8 mouse cellular contexts compared by ENCODE assay signal in genomic region chr1:171280916-171281527, GRCm38 (mm10). TPM values are rescaled to one million over a fixed set of nuclear protein-coding genes. Genes with fewer than 3 reads are reported as not detected.
DNase-seq lines count a peak whose midpoint lies in the region; ATAC-seq and TF ChIP-seq lines count a peak whose summit lies in the region.

Gene Ppox (minus strand): TSS chr1:171281186.

- DNase-seq in A20 (ENCODE audit: low read depth, low spot score) (peak; percentile 95), liver (peak; percentile 95)
- DNase-seq in heart, embryonic 10.5 days (ENCODE audit: low spot score) = peak; percentile 99
- peak; percentile 92 for DNase-seq in spleen, postnatal 4 days (ENCODE audit: low spot score in 2 of 2)

- peaks cover 30% of the 10 kb centered on the region for H3K4me1 ChIP-seq in bone marrow macrophage, adult 2 months (ENCODE audit: control insufficient read depth, insufficient read depth, low read length)
- no peaks in the 10 kb centered on the region for H3K4me1 ChIP-seq in embryonic fibroblast, embryonic 13.5 days (ENCODE audit: control insufficient read depth, insufficient read depth, low read length)
- H3K4me1 ChIP-seq in heart, embryonic 10.5 days = peaks cover 30% of the 10 kb centered on the region
- H3K4me1 ChIP-seq in kidney, embryonic 15.5 days = peaks cover 33% of the 10 kb centered on the region

- no peak for TF ChIP-seq CTCF in bone marrow macrophage, adult 2 months (IDR thresholded peaks at IDR 0.05; ENCODE audit: low read depth, low read length)
- no peak for TF ChIP-seq CTCF in embryonic fibroblast, embryonic 13.5 days (IDR thresholded peaks at IDR 0.05; ENCODE audit: borderline replicate concordance, insufficient read depth, low read length)

- TF ChIP-seq POLR2A in bone marrow macrophage, adult 2 months (IDR thresholded peaks at IDR 0.05; ENCODE audit: borderline replicate concordance, low read depth, low read length) = no peak
- TF ChIP-seq POLR2A in embryonic fibroblast, embryonic 13.5 days (IDR thresholded peaks at IDR 0.05; ENCODE audit: low read depth, low read length) = peak; percentile 32

- H3K36me3 ChIP-seq in heart, embryonic 10.5 days = peaks cover 68% of the 10 kb centered on the region
- H3K36me3 ChIP-seq in kidney, embryonic 15.5 days = peaks cover 74% of the 10 kb centered on the region

- no peaks in the 10 kb centered on the region for H3K9me3 ChIP-seq in heart, embryonic 10.5 days
- H3K9me3 ChIP-seq in kidney, embryonic 15.5 days (replicated peaks) = no peaks in the 10 kb centered on the region

- under 1% methylated on average over 26 of the region's 26 CpGs for WGBS in heart, embryonic 10.5 days
- WGBS in kidney, embryonic 15.5 days = under 1% methylated on average over 26 of the region's 26 CpGs

- ATAC-seq in kidney, embryonic 15.5 days (replicated peaks; ENCODE audit: low FRiP score) = peak; percentile 97
- peak; percentile 94 for ATAC-seq in monocyte, adult 5-6 weeks (replicated peaks; ENCODE audit: insufficient number of reproducible peaks, low FRiP score, low TSS enrichment, poor library complexity, severe bottlenecking)

- H3K9ac ChIP-seq in kidney, embryonic 15.5 days = peak within 1 kb of the TSS; percentile 77

- H3K4me2 ChIP-seq in kidney, embryonic 15.5 days = peak within 1 kb of the TSS; percentile 80

- no peaks in the 10 kb centered on the region for H3K27me3 ChIP-seq in heart, embryonic 10.5 days (ENCODE audit: insufficient read depth, poor library complexity, severe bottlenecking)
- H3K27me3 ChIP-seq in kidney, embryonic 15.5 days = no peaks in the 10 kb centered on the region

- peak within 1 kb of the TSS; percentile 82 for H3K4me3 ChIP-seq in bone marrow macrophage, adult 2 months (ENCODE audit: insufficient read depth, low read length)
- H3K4me3 ChIP-seq in embryonic fibroblast, embryonic 13.5 days (ENCODE audit: insufficient read depth, low read length) = peak within 1 kb of the TSS; percentile 68
- peak within 1 kb of the TSS; percentile 77 for H3K4me3 ChIP-seq in heart, embryonic 10.5 days
- peak within 1 kb of the TSS; percentile 63 for H3K4me3 ChIP-seq in kidney, embryonic 15.5 days (replicated peaks)

- H3K27ac ChIP-seq in bone marrow macrophage, adult 2 months (ENCODE audit: insufficient read depth, low read depth, low read length) = peak within 1 kb of the TSS; percentile 82
- peak within 1 kb of the TSS; percentile 48 for H3K27ac ChIP-seq in embryonic fibroblast, embryonic 13.5 days (ENCODE audit: insufficient read depth, low read length)
- peak within 1 kb of the TSS; percentile 83 for H3K27ac ChIP-seq in heart, embryonic 10.5 days
- peak within 1 kb of the TSS; percentile 87 for H3K27ac ChIP-seq in kidney, embryonic 15.5 days

RNA-seq across cellular contexts. Expression of gene Ppox, which starts in this region (rescaled TPM):
- polyA plus RNA-seq in bone marrow macrophage, adult 2 months (2012; ENCODE audit: insufficient read depth, insufficient read length, missing spikeins) = 28.1 and 38.1 TPM in 2 replicates
- polyA plus RNA-seq in embryonic fibroblast, embryonic 13.5 days (2011; ENCODE audit: insufficient read length, low read depth, missing spikeins) = 23.9 and 24.3 TPM in 2 replicates
- polyA plus RNA-seq in heart, embryonic 10.5 days (2016; fragmentation: Nextera tagmentation; extraction: Ambion mirVana) = 57.1 and 59.8 TPM in 2 replicates
- polyA plus RNA-seq in kidney, embryonic 15.5 days (2015; fragmentation: Nextera tagmentation; extraction: Ambion mirVana) = 63.0 and 65.4 TPM in 2 replicates
- total RNA-seq in monocyte, adult 5-6 weeks (2017) = 9.2 to 14.2 TPM (median 11.1 TPM) in 3 replicates

Comparison
In these comparisons a context has a peak if more than half of its experiments do, and no peak if none do; other contexts are left out.
1. Peak in every context shown above with its lines: DNase-seq, ATAC-seq, H3K4me3 ChIP-seq and H3K27ac ChIP-seq.